Mouse (Mus musculus): ENCODE results near the gene Eif2ak3. TPM values are rescaled to one million over a fixed set of nuclear protein-coding genes. Genes with fewer than 3 reads are reported as not detected.

The Eif2ak3 gene
- polyA plus RNA-seq, 1 experiment from 2014 or later, result 9.8 TPM

DNA sequence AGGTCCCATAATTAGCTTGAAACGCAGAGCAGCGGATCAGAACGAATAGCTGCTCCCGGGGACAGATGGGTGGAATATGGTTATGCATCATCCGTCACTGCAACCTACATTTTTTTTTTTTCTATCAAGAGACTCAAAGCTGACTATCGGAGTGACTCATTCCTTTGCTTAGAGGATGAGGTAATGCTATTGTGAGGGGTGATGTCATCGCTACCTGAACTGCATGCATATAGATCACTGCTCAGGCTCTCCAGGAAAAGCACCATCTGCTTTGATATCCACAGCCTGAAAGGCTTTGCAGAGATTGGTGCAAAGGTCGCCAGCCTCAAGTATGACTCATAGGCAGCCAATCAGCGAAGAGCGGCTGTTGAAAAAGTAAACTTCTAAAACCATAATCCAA lies 27.8 kb downstream of the Eif2ak3 start:
- no peaks in the 10 kb centered on the region for H3K27me3 ChIP-seq (ENCODE audit: control insufficient read depth, insufficient read depth, low read length)
- no peak overlapping the region for H3K27ac ChIP-seq (ENCODE audit: low read depth, low read length)
- no peaks in the 10 kb centered on the region for H3K9me3 ChIP-seq (ENCODE audit: control insufficient read depth, low read length)
- no peak overlapping the region for H3K9ac ChIP-seq (ENCODE audit: low read depth, low read length)
- WGBS, result 73% methylated on average over 10 of the region's 10 CpGs
- H3K4me3 ChIP-seq (ENCODE audit: low read length), result no peak overlapping the region
- no peaks in the 10 kb centered on the region for H3K4me1 ChIP-seq (ENCODE audit: control insufficient read depth, insufficient read depth, low read length)
- peak; percentile 48; the same call in 1 of the 2 replicates for ATAC-seq (ENCODE audit: low FRiP score, low TSS enrichment)
- H3K4me2 ChIP-seq (replicated peaks; ENCODE audit: low read depth, low read length), result no peak overlapping the region
- H3K36me3 ChIP-seq (ENCODE audit: control insufficient read depth, insufficient read depth, low read length), result no peaks in the 10 kb centered on the region

DNA sequence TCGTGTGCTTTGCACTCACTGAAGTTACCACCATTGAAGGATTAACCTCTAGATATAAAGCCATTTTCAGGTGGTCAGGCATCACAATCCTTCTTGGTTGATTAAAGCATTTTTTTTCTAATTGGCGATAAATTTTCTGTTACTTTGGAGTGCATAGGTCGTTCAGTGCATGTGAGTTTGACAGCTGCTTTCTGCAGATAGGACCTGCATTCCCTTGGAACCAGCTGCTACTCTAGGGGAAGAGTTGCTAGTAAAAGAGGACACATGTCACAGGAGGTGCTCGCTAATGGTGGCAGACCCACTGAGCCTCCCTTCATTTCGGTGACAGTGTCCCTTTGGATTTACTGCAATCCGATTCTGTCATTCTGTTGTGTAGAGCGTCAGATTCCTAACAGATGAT lies 28.3 kb downstream of the Eif2ak3 start:
- H3K4me2 ChIP-seq (replicated peaks; ENCODE audit: low read depth, low read length), result no peak overlapping the region

DNA sequence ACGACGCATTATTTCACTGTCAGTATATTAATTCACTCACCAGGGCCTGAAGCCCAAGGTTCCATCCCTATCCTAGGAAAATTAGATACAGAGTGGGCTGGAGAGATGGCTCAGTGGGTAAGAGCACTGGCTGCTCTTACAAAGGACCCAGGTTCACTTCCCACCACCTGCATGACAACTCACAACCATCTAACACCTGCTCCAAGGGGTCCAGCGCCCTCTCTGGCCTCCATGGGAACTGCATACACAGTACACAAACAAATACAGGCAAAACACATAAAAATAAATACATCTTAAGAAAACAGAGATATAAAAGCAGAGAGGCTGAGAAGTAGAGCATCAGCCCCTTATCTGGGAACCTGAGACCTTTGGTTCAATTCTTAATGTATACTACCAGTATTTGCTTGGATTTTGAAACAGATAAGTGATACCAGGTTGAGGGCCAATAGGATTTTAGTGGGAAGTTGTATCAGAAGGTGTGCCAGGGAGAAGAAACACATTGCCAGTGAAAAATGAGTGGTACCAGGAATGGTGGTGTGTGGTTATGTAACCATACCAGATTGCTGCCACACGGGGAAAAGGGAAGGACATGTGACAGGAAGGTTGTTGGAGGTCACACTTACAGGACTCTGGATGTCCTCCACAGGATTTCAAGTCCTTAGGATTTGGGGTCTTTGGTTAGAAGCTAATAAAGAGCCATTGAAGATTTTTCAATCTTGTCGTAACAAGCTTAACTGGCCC lies 29.9 kb downstream of the Eif2ak3 start:
- H3K36me3 ChIP-seq (ENCODE audit: control insufficient read depth, insufficient read depth, low read length), result no peaks in the 10 kb centered on the region; the same call in 1 of the 2 replicates
- no peak for ATAC-seq (ENCODE audit: low FRiP score, low TSS enrichment)
- H3K27ac ChIP-seq (ENCODE audit: low read depth, low read length), result no peak overlapping the region
- no peak overlapping the region for H3K9ac ChIP-seq (ENCODE audit: low read depth, low read length)
- no peaks in the 10 kb centered on the region for H3K4me1 ChIP-seq (ENCODE audit: control insufficient read depth, insufficient read depth, low read length)
- no peak overlapping the region for H3K4me2 ChIP-seq (replicated peaks; ENCODE audit: low read depth, low read length)
- no peak overlapping the region for H3K4me3 ChIP-seq (ENCODE audit: low read length)
- H3K9me3 ChIP-seq (ENCODE audit: control insufficient read depth, low read length), result no peaks in the 10 kb centered on the region
- 75% methylated on average over 5 of the region's 5 CpGs for whole genome bisulfite sequencing
- H3K27me3 ChIP-seq (ENCODE audit: control insufficient read depth, insufficient read depth, low read length), result no peaks in the 10 kb centered on the region

More for the DNA sequence above, 28.3 kb downstream of the Eif2ak3 start:
- no peaks in the 10 kb centered on the region for H3K4me1 ChIP-seq (ENCODE audit: control insufficient read depth, insufficient read depth, low read length)
- no peaks in the 10 kb centered on the region for H3K36me3 ChIP-seq (ENCODE audit: control insufficient read depth, insufficient read depth, low read length)
- ATAC-seq (ENCODE audit: low FRiP score, low TSS enrichment), result no peak
- WGBS, result 77% methylated on average over 7 of the region's 7 CpGs
- no peak overlapping the region for H3K9ac ChIP-seq (ENCODE audit: low read depth, low read length)
- no peak overlapping the region for H3K27ac ChIP-seq (ENCODE audit: low read depth, low read length)
- H3K27me3 ChIP-seq (ENCODE audit: control insufficient read depth, insufficient read depth, low read length), result no peaks in the 10 kb centered on the region
- H3K9me3 ChIP-seq (ENCODE audit: control insufficient read depth, low read length), result no peaks in the 10 kb centered on the region
- no peak overlapping the region for H3K4me3 ChIP-seq (ENCODE audit: low read length)

DNA sequence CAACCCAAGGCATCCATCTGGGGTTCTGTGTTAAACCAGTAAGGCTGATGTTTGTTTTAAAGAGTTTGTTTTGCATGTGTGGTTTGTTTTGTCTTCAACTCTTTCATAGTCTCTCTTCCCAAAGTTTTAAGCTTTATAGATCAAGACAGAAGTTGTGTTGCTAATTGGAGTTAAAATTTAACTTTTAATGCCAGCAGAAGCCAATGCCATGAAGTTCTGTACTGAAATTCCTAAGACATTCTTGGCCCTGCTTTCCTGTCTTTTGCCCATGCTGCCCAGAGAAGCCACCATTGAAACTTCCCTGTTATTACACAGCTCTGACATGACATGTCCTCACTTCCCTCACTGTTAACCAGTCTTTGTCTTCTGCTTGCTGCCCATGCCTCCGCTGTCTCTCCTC lies 30.7 kb downstream of the Eif2ak3 start:
- Histone ChIP-seq H3K36me3 (ENCODE audit: control insufficient read depth, insufficient read depth, low read length) (no peaks in the 10 kb centered on the region; the same call in 1 of the 2 replicates), H3K4me3 (ENCODE audit: low read length) (no peak overlapping the region), H3K27me3 (ENCODE audit: control insufficient read depth, insufficient read depth, low read length) (no peaks in the 10 kb centered on the region), H3K4me2 (replicated peaks; ENCODE audit: low read depth, low read length) (no peak overlapping the region), H3K9me3 (ENCODE audit: control insufficient read depth, low read length) (no peaks in the 10 kb centered on the region), H3K27ac (ENCODE audit: low read depth, low read length) (no peak overlapping the region), H3K9ac (ENCODE audit: low read depth, low read length) (no peak overlapping the region), H3K4me1 (ENCODE audit: control insufficient read depth, insufficient read depth, low read length) (no peaks in the 10 kb centered on the region)
- ATAC-seq (ENCODE audit: low FRiP score, low TSS enrichment), result no peak
- WGBS, result 93% methylated on average over 1 of the region's 1 CpGs

DNA sequence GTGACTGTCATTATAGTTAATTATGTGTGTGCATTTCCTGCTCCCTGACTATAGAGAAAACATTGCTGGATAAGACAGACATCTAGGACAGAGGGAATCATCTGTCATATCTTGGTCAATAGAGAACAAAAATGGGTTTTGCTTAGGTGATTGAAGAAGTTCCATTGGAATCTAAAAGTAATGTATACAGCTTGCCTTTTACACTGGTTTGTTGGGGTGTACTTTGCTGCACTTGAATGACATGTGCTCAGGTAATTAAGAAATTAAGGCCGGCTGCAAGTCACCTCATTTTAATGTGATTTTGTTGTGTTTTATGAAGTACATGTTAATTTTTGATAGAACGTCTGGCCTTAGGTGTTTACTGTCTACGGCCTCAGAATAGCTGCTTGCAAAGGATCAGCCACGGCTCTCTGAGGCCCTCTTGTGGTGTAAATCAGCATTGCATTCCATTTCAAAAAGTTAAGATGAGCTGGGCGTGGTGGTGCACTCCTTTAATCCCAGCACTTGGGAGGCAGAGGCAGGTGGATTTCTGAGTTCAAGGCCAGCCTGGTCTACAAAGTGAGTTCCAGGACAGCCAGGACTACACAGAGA lies 36.5 kb downstream of the Eif2ak3 start:
- Histone ChIP-seq H3K27ac (ENCODE audit: low read depth, low read length) (no peak overlapping the region), H3K27me3 (ENCODE audit: control insufficient read depth, insufficient read depth, low read length) (no peaks in the 10 kb centered on the region), H3K4me1 (ENCODE audit: control insufficient read depth, insufficient read depth, low read length) (no peaks in the 10 kb centered on the region), H3K9me3 (ENCODE audit: control insufficient read depth, low read length) (no peaks in the 10 kb centered on the region), H3K36me3 (ENCODE audit: control insufficient read depth, insufficient read depth, low read length) (peaks cover 24% of the 10 kb centered on the region; the same call in 1 of the 2 replicates), H3K9ac (ENCODE audit: low read depth, low read length) (no peak overlapping the region), H3K4me3 (ENCODE audit: low read length) (no peak overlapping the region), H3K4me2 (replicated peaks; ENCODE audit: low read depth, low read length) (no peak overlapping the region)
- 21% methylated on average over 5 of the region's 5 CpGs for WGBS
- peak; percentile 32; the same call in 1 of the 2 replicates for ATAC-seq (ENCODE audit: low FRiP score, low TSS enrichment)

DNA sequence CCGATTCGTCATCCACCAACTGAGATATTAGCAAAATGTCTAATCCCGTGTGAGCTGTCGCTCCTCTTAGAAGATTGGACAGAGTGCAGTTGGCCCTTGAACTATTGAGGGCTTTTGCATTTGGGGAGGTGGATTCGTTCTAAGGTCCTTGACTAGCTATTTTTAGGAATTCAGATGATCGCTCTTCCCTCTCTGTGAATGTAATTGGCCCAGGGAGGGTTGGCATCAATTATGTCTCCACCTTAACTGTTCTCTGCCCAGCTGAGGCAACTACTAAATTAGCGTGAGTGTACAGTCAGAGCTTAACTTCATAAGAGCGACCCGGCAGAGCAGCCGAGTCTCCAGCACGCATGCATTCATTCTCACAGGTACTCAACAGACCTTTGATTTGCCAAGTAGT lies 43.7 kb downstream of the Eif2ak3 start:
- Histone ChIP-seq H3K4me1 (ENCODE audit: control insufficient read depth, insufficient read depth, low read length) (no peaks in the 10 kb centered on the region), H3K9me3 (ENCODE audit: control insufficient read depth, low read length) (no peaks in the 10 kb centered on the region), H3K27me3 (ENCODE audit: control insufficient read depth, insufficient read depth, low read length) (no peaks in the 10 kb centered on the region), H3K36me3 (ENCODE audit: control insufficient read depth, insufficient read depth, low read length) (peaks cover 82% of the 10 kb centered on the region), H3K27ac (ENCODE audit: low read depth, low read length) (no peak overlapping the region), H3K4me2 (replicated peaks; ENCODE audit: low read depth, low read length) (no peak overlapping the region), H3K9ac (ENCODE audit: low read depth, low read length) (no peak overlapping the region), H3K4me3 (ENCODE audit: low read length) (no peak overlapping the region)
- 94% methylated on average over 11 of the region's 11 CpGs for WGBS
- ATAC-seq (ENCODE audit: low FRiP score, low TSS enrichment), result no peak

DNA sequence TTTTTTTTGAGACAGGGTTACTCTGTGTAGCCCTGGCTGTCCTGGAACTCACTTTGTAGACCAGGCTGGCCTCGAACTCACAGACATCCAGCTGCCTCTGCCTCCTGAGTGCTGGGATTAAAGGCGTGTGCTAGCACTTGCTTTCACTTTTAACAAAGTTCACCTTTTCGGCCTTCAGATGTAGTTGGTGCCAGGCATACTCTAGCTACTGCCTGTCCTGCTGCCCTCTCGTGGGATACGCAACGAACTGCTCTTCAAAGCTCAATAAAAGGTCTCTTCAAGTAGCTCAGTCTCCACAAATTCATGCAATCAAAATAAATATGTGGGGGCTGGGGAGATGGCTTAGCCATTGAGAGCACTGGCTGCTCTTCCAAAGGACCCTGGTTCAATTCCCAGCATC lies 53.9 kb downstream of the Eif2ak3 start:
- H3K9me3 ChIP-seq (ENCODE audit: control insufficient read depth, low read length), result no peaks in the 10 kb centered on the region
- H3K27me3 ChIP-seq (ENCODE audit: control insufficient read depth, insufficient read depth, low read length), result no peaks in the 10 kb centered on the region
- H3K9ac ChIP-seq (ENCODE audit: low read depth, low read length), result no peak overlapping the region
- H3K4me3 ChIP-seq (ENCODE audit: low read length), result no peak overlapping the region
- no peak for ATAC-seq (ENCODE audit: low FRiP score, low TSS enrichment)
- no peak overlapping the region for H3K4me2 ChIP-seq (replicated peaks; ENCODE audit: low read depth, low read length)
- 82% methylated on average over 6 of the region's 6 CpGs for WGBS
- no peak overlapping the region for H3K27ac ChIP-seq (ENCODE audit: low read depth, low read length)
- H3K4me1 ChIP-seq (ENCODE audit: control insufficient read depth, insufficient read depth, low read length), result no peaks in the 10 kb centered on the region
- peaks cover 42% of the 10 kb centered on the region for H3K36me3 ChIP-seq (ENCODE audit: control insufficient read depth, insufficient read depth, low read length)

DNA sequence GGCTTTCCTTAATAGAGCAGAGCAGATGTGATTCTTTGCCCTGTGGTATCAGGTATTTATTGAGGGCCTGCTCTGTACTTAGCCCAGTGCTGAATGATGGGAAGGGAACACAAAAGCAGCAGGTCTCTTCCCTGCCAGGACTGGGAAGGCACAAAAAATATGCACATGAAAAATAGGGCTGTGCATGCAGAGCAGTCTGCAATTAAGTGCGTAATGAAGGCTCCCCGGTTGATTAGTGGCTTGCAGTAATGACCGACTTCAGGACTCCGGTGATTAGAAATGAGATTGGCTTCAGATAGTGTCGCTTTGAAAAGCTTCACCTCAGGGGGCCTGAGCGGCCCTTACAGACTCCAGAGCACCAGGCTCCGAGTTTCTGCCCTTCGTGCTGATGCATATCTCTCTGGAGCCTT lies 55.3 kb downstream of the Eif2ak3 start:
- Histone ChIP-seq H3K4me2 (replicated peaks; ENCODE audit: low read depth, low read length) (no peak overlapping the region), H3K27me3 (ENCODE audit: control insufficient read depth, insufficient read depth, low read length) (no peaks in the 10 kb centered on the region), H3K4me1 (ENCODE audit: control insufficient read depth, insufficient read depth, low read length) (no peaks in the 10 kb centered on the region), H3K27ac (ENCODE audit: low read depth, low read length) (no peak overlapping the region), H3K9me3 (ENCODE audit: control insufficient read depth, low read length) (no peaks in the 10 kb centered on the region), H3K9ac (ENCODE audit: low read depth, low read length) (no peak overlapping the region), H3K4me3 (ENCODE audit: low read length) (no peak overlapping the region), H3K36me3 (ENCODE audit: control insufficient read depth, insufficient read depth, low read length) (peaks cover 47% of the 10 kb centered on the region)
- ATAC-seq (ENCODE audit: low FRiP score, low TSS enrichment), result no peak
- 22% methylated on average over 8 of the region's 8 CpGs for WGBS

DNA sequence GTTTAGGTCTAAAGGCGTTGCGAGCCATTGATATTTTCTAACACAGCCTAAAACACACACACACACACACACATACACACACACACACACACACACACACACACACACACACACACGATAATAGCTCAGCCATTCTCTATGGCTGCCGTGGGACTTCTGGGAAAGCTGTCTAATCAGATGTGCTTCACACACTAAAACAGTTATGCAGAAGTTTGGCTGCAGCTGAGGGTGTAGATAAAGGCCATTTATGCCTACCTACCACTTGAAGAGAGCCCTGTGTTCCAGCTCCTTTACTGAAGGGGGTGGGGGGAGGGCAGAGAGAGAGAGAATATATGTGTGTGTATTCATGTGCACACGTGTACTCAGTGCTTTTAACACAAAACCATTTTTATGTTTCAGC lies 59.4 kb downstream of the Eif2ak3 start:
- H3K4me1 ChIP-seq (ENCODE audit: control insufficient read depth, insufficient read depth, low read length), result no peaks in the 10 kb centered on the region
- H3K9me3 ChIP-seq (ENCODE audit: control insufficient read depth, low read length), result no peaks in the 10 kb centered on the region
- H3K27me3 ChIP-seq (ENCODE audit: control insufficient read depth, insufficient read depth, low read length), result no peaks in the 10 kb centered on the region
- H3K9ac ChIP-seq (ENCODE audit: low read depth, low read length), result no peak overlapping the region
- 82% methylated on average over 5 of the region's 5 CpGs for WGBS
- H3K4me2 ChIP-seq (replicated peaks; ENCODE audit: low read depth, low read length), result no peak overlapping the region
- no peak overlapping the region for H3K4me3 ChIP-seq (ENCODE audit: low read length)
- ATAC-seq (ENCODE audit: low FRiP score, low TSS enrichment), result no peak
- no peak overlapping the region for H3K27ac ChIP-seq (ENCODE audit: low read depth, low read length)
- peaks cover 26% of the 10 kb centered on the region for H3K36me3 ChIP-seq (ENCODE audit: control insufficient read depth, insufficient read depth, low read length)
